Mouse (Mus musculus) lung, postnatal 4 days (tissue): Measurements from ENCODE around the gene Tpcn2.

Source experiments
- DNase-seq, 2 experiments: peaks; one replicate each; pipeline ENCODE4 v3.0.0; 2021

The Tpcn2 gene

DNA sequence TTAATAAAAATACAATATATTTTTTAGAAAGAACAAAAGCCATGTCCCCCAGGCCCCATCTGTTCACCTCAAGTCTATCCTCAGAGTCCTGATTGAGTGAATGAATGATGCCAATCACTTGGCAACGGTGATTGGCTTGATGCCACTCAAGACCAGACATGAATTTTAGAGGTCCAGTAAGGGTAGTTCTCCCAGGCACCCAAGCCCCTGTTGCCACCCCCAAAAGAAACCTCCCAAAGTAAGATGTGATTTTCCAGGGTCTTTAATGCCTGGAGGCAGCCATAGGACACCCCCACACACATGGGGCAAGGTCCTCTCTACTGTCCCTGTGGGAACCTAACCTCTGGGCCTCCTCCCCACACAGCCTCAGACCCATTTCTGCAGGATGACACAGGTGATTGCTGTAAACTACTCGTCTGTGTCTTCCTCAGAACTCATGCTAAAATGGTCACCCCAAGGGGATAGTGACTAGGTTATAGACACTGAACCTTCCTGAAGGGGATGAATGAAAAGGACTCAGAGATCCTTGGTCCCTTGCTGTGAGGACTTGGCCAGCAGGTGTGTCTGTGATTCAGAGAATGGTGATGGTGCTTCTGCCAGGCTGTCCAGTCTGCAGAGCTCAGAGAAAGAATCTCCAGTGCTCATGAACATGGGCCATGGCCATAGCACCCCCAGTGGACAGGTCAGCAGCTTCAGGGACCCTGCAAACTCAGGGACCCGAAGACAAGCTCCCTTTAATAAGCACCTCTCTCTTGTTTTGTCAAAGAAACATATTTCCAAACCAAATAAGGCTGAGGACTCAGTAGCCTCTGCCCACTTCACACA lies 15.1 kb upstream of the Tpcn2 start:
- DNase-seq: no peak

GRCm38 (mm10) chr7:145293859-145294258 lies 10.0 kb upstream of the Tpcn2 start:
- DNase-seq: peak in 1 of 2 experiments; percentile 40

- no peak for DNase-seq
These were observed 8.9 kb upstream of the Tpcn2 start for GRCm38 (mm10) chr7:145292726-145293125.

DNA sequence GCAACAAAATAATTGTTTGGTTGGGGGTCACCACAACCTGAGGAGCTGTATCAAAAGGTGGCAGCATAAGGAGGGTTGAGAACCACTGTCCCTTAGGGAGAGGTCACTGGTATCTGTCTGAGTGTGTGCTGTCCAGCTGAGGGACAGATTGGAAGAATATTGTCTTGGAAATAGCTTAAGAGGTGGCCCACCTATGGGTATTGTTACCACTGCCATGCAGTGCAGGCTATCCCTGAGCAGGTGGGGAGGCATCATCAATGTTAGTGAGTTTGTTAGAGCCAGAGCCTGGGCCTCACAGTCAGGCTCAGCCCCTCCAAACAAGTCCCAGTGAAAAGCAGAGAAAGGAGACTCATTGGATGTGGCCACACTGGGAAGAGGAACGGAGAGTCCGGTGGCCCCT lies 8.0 kb upstream of the Tpcn2 start:
- no peak for DNase-seq

DNA sequence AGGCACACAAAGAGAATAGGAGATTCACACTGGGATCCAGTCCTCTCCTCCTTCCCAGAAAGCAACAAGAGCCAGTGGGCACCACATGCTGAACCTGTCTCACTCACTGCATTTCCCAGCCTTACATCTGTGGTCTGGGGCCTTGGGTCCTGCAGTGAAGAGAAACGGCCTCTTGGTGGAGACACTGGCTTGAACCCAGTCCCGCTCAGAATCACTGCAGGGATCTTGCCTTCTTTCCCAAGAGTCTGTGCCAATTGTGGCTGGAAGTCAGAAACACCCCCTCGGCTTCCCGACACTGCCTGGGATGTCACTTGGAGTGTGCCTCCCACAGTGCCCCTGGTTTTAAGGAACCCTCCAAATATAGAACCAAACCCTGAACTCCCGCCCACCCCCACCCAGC lies 5.5 kb upstream of the Tpcn2 start:
- DNase-seq: peak; percentile 58 to 60

DNA sequence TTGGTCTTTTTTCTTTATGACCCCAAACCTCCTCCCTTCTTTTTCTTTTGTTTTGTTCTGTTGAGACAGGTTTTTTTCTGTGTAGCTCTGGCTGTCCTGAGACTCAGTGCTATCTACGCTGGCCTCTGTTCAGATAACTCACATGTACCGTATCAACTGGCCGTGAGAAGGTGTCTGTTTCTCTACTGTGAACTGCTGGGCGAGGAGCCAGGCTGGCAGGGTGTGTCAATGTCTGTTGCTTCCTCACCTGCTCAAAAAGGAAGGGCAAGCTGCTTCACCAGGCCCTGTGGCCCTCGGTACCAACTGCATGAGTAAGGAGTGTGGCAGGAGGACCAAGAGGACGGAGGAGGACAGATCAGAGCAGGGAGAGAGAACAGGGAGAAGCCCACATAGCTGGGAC lies 3.6 kb upstream of the Tpcn2 start:
- DNase-seq: no peak

DNA sequence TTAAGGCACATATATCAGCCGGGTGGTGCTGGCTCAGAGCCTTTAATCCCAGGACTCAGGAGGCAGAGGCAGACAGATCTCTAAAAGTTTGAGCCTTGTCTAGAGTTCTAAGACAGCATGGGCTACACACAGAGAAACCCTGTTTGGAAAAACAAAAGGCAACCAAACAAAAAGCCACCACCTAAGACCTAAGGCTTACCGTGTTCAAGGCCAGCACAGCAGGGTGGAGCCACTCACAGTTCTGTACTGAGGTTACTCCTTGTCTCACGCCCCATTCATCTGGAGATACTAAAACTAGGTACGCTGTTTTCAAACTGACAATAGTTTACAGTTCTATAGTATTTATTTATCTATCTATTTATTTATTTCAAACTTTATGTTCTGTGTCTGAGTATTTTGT lies 1.7 kb upstream of the Tpcn2 start:
- no peak for DNase-seq

DNA sequence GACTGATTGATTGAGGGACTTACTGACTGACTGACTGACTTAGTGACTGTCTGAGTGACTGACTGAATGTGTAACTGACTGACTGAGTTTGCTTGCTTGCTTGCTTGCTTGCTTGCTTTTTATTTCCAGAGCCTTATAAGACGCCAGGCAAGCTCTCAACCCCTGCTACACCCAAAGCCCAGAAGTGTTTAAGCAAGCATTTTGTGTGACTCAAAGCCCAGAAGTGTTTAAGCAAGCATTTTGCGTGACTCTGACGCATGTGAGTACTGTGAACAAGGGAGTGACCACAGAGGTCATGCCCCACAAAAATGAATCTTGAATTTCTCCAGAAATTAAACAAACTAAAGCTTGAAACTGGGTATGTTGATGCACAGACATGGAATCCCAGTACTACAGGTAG lies 482 bp upstream of the Tpcn2 start:
- DNase-seq: peak; percentile 51 to 60

GRCm38 (mm10) chr7:145283041-145283440 lies 770 bp downstream of the Tpcn2 start:
- peak; percentile 55 for DNase-seq

GRCm38 (mm10) chr7:145281396-145281795 lies 2.4 kb downstream of the Tpcn2 start:
- DNase-seq: no peak

DNA sequence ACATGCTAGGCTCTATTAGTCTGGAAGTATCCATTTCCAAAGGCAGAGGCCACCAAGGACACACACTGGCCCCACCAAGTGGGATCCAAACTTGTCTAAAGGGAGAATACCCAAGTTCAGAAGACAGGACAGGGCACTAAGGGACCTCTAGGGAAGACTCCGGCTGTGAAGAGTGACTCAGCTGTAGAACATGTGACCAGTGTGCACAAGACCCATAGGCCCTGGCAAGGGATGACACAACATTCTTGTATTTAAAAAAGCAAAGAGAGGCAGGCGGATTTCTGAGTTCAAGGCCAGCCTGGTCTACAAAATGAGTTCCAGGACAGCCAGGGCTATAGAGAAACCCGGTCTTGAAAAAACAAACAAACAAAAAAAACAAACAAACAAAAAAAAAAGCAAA lies 8.3 kb downstream of the Tpcn2 start:
- no peak for DNase-seq

DNA sequence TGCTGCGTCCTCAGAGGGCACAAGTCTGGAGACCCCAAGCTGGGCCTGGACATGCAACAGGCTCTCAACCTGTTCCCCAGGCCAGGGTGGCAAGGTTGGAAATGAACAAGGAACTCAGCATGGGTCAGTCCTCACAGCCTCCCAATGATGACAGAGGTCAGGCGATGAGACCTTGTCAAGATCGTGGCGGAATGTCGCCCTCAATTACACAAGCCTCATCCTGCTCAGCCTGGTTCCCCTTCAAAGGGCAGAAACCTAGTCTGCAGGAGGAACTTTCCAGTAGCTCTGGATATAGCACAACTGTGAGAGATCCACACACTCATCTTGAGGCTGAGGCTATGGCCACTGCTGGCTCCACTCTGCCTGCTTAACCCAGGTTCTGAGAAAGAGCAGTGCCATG lies 12.9 kb downstream of the Tpcn2 start:
- no peak for DNase-seq

GRCm38 (mm10) chr7:145268890-145269289 lies 14.9 kb downstream of the Tpcn2 start:
- DNase-seq: no peak

GRCm38 (mm10) chr7:145266011-145266410 lies 17.8 kb downstream of the Tpcn2 start:
- DNase-seq: peak; percentile 19 to 46

DNA sequence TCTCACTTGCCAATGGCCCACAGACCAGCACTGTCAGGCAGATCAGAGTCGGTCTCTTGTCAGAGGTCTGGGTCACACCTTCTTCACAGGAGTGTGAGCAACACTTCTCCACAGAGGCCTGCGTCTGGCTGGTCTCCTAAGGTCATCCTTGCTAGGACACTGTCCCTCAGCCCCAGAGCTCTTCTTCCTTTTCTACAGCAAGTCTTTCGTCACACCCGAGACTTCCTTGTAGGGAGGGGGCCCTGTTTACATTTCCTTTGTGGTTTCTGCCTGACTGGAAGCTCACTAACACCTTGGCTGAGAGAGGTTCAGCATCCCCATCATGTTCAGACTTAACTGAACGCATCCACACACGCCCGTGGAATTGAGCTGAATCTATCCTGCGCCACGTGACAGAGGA lies 19.6 kb downstream of the Tpcn2 start:
- DNase-seq: no peak

GRCm38 (mm10) chr7:145256092-145256491 lies 27.7 kb downstream of the Tpcn2 start:
- DNase-seq: no peak

DNA sequence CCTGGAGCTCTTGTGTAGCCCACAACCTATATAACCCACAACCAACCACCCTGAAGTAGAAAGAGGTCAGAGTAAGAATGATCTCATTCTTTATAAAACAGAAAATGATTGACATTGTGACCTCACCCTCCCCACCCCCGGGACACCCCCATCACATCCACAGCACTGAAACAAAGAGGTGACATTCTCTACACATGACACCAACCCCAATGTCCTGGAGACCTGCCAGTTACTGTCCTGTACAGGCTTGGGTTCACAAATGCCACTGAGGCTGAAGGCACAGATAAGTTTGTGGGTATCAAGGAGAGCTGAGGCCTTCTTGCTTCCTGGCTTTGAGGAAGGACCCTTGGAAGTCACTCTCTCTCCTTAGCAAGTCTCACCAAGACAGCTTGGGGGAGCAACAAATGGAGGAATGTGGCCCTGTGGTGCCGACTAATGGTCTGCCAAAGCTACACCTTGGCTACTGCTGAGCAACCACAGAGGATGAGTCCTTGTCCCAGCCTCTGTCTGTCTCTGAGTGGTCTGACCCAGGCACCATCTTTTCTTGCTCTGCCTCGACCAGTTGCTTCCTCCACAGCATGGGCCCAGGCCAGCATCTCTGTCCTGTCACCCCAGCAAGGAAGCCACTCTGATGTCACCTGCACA lies 29.7 kb downstream of the Tpcn2 start:
- DNase-seq: no peak

DNA sequence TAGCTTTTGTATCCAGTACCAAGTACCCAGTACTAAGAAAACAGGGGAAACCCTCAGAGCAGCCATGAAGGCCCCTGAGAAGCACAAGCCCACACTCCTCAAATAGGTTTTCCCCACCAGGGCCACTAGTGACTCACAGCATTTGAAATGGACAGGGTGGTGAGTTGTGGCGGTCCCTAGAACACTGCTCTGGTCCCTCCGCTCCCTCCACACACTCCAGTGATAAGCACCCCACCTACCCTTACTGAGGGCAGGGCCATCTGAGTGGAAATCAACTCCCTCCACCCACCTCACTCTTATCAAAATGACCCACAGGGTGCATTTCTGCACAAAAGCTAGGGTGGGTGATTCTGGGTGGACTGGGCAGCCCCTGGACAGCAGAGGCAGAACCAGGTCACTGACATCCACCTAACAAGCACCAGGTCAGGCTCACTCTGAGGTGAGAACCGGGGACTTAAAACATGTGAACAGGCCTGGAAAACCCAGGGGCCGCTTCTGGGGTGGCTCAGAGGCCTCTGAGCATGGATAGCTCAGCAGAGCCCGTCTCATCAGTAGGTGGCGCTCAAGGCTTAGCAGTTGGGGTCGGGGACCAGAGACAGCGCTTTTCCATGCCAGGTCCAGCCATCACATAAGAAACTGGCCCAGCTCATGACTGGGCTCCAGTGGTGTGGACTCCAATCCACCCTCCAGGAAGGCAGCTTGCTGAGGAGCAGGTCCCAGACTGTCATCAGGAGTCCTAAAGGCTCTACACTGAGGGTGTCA lies 30.9 kb downstream of the Tpcn2 start:
- DNase-seq: peak; percentile 77 to 88

DNA sequence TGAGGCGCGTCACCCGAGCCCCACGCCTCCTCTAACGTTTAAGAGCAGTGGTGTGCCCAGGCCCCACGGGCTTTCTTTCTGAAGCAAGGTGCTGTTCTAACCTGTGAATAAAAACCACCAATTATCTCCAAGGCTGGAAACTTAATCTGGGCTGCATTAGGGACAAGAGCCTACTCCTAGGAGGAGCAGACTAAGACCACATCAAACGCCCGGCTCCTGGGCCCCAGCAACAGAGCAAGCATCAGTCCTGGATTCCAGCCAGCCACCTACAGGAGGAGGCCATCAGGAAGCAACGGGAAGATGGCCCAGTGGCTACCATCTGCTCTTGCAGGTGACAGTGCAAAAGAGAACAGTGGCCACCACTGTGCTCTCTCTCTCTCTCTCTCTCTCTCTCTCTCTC lies 33.6 kb downstream of the Tpcn2 start:
- no peak for DNase-seq

DNA sequence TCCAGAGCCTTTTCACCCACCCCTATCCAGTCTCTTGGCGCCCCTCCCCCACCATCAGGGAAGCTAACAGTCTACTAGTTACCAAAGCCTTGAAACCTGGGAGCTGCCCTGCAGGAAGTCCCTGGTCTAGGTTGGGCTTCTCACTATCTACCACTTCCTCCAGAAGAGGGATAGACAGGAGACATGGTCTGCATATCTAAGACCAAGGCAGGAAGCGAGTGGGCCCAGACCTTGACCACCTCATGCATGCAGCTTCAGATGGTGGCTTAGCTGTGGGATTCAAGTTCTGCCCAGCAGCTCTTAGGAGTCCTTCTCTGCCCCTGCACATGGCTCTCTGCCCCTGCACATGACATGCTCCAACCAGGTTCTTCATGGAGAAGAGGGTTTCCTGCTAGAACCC lies 34.9 kb downstream of the Tpcn2 start:
- no peak for DNase-seq

DNA sequence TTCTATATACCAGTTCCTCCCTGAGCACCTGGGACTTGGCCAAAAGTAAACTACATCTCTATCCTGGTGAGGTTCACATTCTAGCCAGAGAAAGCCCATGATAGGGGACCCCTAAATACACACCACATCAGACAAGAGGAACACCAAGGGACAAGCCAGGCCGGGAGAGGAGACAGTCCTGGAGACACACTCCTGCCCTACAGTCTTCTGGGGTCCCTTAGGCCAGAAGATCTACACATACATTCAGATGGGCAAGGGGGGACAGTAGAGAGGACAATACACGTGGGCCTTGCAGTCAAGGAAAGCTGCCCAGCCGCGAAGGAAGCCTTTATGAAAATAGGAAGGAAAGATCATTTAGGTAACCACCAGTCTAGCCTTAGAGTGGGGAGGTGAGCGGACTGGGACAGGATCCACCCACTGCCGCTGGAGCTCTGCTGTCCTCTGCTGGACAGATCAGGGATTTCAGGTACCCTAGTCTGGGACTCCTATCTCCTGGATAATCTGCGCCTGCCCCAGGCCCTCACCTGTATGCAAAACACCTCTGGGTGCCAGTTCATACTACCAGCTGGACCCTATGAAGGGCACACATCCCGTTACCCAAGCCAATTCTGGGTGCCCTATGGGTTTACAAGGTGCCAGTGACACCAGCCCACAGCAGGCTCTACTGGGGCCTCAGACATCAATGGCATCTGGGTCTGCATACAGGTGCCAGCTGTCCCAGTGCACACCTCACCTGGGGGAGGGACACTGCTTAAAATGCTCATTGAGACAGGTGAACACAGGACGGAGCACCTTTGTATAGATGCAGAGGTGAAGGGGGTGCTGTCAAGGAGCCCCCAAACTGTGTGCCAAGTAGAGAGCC lies 40.7 kb downstream of the Tpcn2 start:
- peak; percentile 74 to 88 for DNase-seq

GRCm38 (mm10) chr7:145242028-145242427 lies 41.8 kb downstream of the Tpcn2 start:
- no peak for DNase-seq

- no peak for DNase-seq
These were observed 42.9 kb downstream of the Tpcn2 start for GRCm38 (mm10) chr7:145240929-145241328.
